Mouse (Mus musculus): Measurements from ENCODE around the gene Tank.

Gene Tank

GRCm38 (mm10) chr2:61580091-61580490 lies 1.7 kb downstream of the Tank start:
- no peak for DNase-seq (ENCODE audit: low spot score in 2 of 2)

- no peak for DNase-seq (ENCODE audit: low spot score in 2 of 2)
These were observed 2.2 kb downstream of the Tank start for GRCm38 (mm10) chr2:61580555-61581080.

- DNase-seq (ENCODE audit: low spot score in 2 of 2), result no peak
These were observed 4.4 kb downstream of the Tank start for GRCm38 (mm10) chr2:61582578-61583315.

GRCm38 (mm10) chr2:61585447-61585846 lies 7.1 kb downstream of the Tank start:
- DNase-seq (ENCODE audit: low spot score in 2 of 2), result no peak

GRCm38 (mm10) chr2:61586166-61586565 lies 7.8 kb downstream of the Tank start:
- DNase-seq (ENCODE audit: low spot score in 2 of 2), result no peak

GRCm38 (mm10) chr2:61590751-61591150 lies 12.4 kb downstream of the Tank start:
- DNase-seq (ENCODE audit: low spot score in 2 of 2), result no peak

GRCm38 (mm10) chr2:61592095-61592494 lies 13.7 kb downstream of the Tank start:
- no peak for DNase-seq (ENCODE audit: low spot score in 2 of 2)

GRCm38 (mm10) chr2:61592699-61593029 lies 14.3 kb downstream of the Tank start:
- DNase-seq (ENCODE audit: low spot score in 2 of 2), result no peak

- peak; percentile 97 to 99 for DNase-seq (ENCODE audit: low spot score in 2 of 2)
These were observed 14.8 kb downstream of the Tank start for GRCm38 (mm10) chr2:61593030-61593811.

GRCm38 (mm10) chr2:61593871-61594304 lies 15.5 kb downstream of the Tank start:
- DNase-seq (ENCODE audit: low spot score in 2 of 2), result no peak

GRCm38 (mm10) chr2:61599730-61600129 lies 21.3 kb downstream of the Tank start:
- DNase-seq (ENCODE audit: low spot score in 2 of 2), result no peak

GRCm38 (mm10) chr2:61603461-61603860 lies 25.1 kb downstream of the Tank start:
- no peak for DNase-seq (ENCODE audit: low spot score in 2 of 2)

- DNase-seq (ENCODE audit: low spot score in 2 of 2), result no peak
These were observed 28.6 kb downstream of the Tank start for GRCm38 (mm10) chr2:61606942-61607341.

GRCm38 (mm10) chr2:61623996-61624395 lies 45.6 kb downstream of the Tank start:
- DNase-seq (ENCODE audit: low spot score in 2 of 2), result no peak

GRCm38 (mm10) chr2:61630864-61631555 lies 52.6 kb downstream of the Tank start:
- DNase-seq (ENCODE audit: low spot score in 2 of 2), result no peak

- no peak for DNase-seq (ENCODE audit: low spot score in 2 of 2)
These were observed 56.7 kb downstream of the Tank start for GRCm38 (mm10) chr2:61635099-61635498.

GRCm38 (mm10) chr2:61638182-61638581 lies 59.8 kb downstream of the Tank start:
- DNase-seq (ENCODE audit: low spot score in 2 of 2), result no peak

GRCm38 (mm10) chr2:61642452-61643368 lies 64.3 kb downstream of the Tank start:
- DNase-seq (ENCODE audit: low spot score in 2 of 2), result no peak

GRCm38 (mm10) chr2:61651206-61651605 lies 72.8 kb downstream of the Tank start:
- no peak for DNase-seq (ENCODE audit: low spot score in 2 of 2)

GRCm38 (mm10) chr2:61651640-61652039 lies 73.3 kb downstream of the Tank start:
- DNase-seq (ENCODE audit: low spot score in 2 of 2), result no peak

- no peak for DNase-seq (ENCODE audit: low spot score in 2 of 2)
These were observed 76.6 kb downstream of the Tank start for GRCm38 (mm10) chr2:61655046-61655381.
